In genomic region chr15:98514146-98514545, GRCm38 (mm10) we compare ENCODE assay signal across 22 mouse cellular contexts. TPM values are rescaled to one million over a fixed set of nuclear protein-coding genes. Genes with fewer than 3 reads are reported as not detected.
A peak's percentile ranks its signal among the peaks of the same experiment; 100 is the strongest.
DNase-seq lines count a peak whose midpoint lies in the region; ATAC-seq and TF ChIP-seq lines count a peak whose summit lies in the region.
"Had no signal": no experiment of that assay in that cellular context is flagged by ENCODE, and none has a peak within 500 bp of the region (broad histone marks: within the 10 kb centered on the region; RNA-seq: fewer than 3 reads in every experiment).

No protein-coding gene starts in this region.

- TF ChIP-seq POLR2A in spleen, adult 2 months (IDR thresholded peaks at IDR 0.05; ENCODE audit: low read depth, low read length): no peak

- H3K36me3 ChIP-seq in spleen, adult 2 months (ENCODE audit: control insufficient read depth, insufficient read depth, low read length): peaks cover 5% of the 10 kb centered on the region

- ATAC-seq in common myeloid progenitor, adult 5-6 weeks (replicated peaks; ENCODE audit: low read depth, poor library complexity, severe bottlenecking): peak; percentile 52
- ATAC-seq: hindbrain, embryonic 16.5 days; liver, embryonic 12.5 days; lung, postnatal 0 days had no signal

- H3K4me1 ChIP-seq in spleen, adult 2 months (ENCODE audit: control insufficient read depth, insufficient read depth, insufficient read length): peaks cover 24% of the 10 kb centered on the region; the same call in 1 of the 2 replicates

- 9% methylated on average over 8 of the region's 8 CpGs for WGBS in spleen, adult 2 months

- peak overlapping the region; percentile 82 for H3K27ac ChIP-seq in spleen, adult 2 months (ENCODE audit: insufficient read depth, low read length)
- H3K27ac ChIP-seq: liver, embryonic 12.5 days; midbrain, embryonic 12.5 days; neural tube, embryonic 13.5 days had no signal

- no peaks in the 10 kb centered on the region for H3K27me3 ChIP-seq in spleen, adult 2 months (ENCODE audit: control insufficient read depth, insufficient read depth, low read length)
- H3K27me3 ChIP-seq: liver, embryonic 12.5 days; midbrain, embryonic 12.5 days; neural tube, embryonic 13.5 days had no signal

- no peak overlapping the region for H3K4me3 ChIP-seq in spleen, adult 2 months (ENCODE audit: extremely low read depth, insufficient read depth, insufficient read length)
- H3K4me3 ChIP-seq: liver, embryonic 12.5 days; midbrain, embryonic 12.5 days; neural tube, embryonic 13.5 days had no signal

- no peak for TF ChIP-seq CTCF in spleen, adult 2 months (IDR thresholded peaks at IDR 0.05; ENCODE audit: extremely low read depth, insufficient read depth, insufficient read length, insufficient replicate concordance)

- peak in 1 of 2 experiments; percentile 47 for DNase-seq in spleen, adult 2 months (ENCODE audit: low read depth in 1 of 2, low spot score in 2 of 2)
- no peak for DNase-seq in spleen, postnatal 10 days (ENCODE audit: low spot score in 2 of 2)
- DNase-seq in natural killer cell, adult 2 months (ENCODE audit: low spot score in 2 of 2): peak; percentile 43 to 63
- peak; percentile 44 for DNase-seq in thymus, postnatal 4 days
- no peak for DNase-seq in testis, postnatal 10 days (ENCODE audit: low spot score)
- no peak for DNase-seq in right cerebral cortex, adult 18-20 months
- no peak for DNase-seq in layer of hippocampus, postnatal 36 days
- DNase-seq: adrenal gland, postnatal 14 days; cerebellum, postnatal 10 days; heart, postnatal 10 days; retina, postnatal 1 day had no signal

RNA-seq across cellular contexts. Expression of gene Kansl2, which starts 19.9 kb away (rescaled TPM):
- polyA plus RNA-seq in spleen, adult 2 months (2012; rRNA removed): 26.6 and 28.9 TPM in 2 replicates
- total RNA-seq in common myeloid progenitor, adult 5-6 weeks (2017): 57.1 and 63.0 TPM in 2 replicates
- 10 to 100 TPM; 62.6 to 64.2 TPM for total RNA-seq in layer of hippocampus, postnatal 36 days (2021)

RNA-seq across cellular contexts. Expression of gene Olfr279, which starts 21.9 kb away (rescaled TPM):
- not detected in 2 replicates for polyA plus RNA-seq in spleen, adult 2 months (2012; rRNA removed)
- total RNA-seq in common myeloid progenitor, adult 5-6 weeks (2017): not detected in 2 replicates
- total RNA-seq in layer of hippocampus, postnatal 36 days (2021): not detected
- total RNA-seq: adrenal gland, postnatal 14 days; heart, adult 8-10 months; heart, postnatal 10 days; layer of hippocampus, adult 8-10 months had no signal
- polyA plus RNA-seq: embryonic facial prominence, embryonic 11.5 days; hindbrain, embryonic 16.5 days; kidney, embryonic 14.5 days; liver, embryonic 12.5 days; lung, postnatal 0 days; midbrain, embryonic 12.5 days; neural tube, embryonic 13.5 days had no signal

RNA-seq across cellular contexts. Expression of gene Lalba, which starts 31.6 kb away (rescaled TPM):
- polyA plus RNA-seq in spleen, adult 2 months (2012; rRNA removed): not detected in 2 replicates
- total RNA-seq in common myeloid progenitor, adult 5-6 weeks (2017): not detected in 2 replicates
- not detected for total RNA-seq in layer of hippocampus, postnatal 36 days (2021)
- total RNA-seq: adrenal gland, postnatal 14 days; heart, adult 8-10 months; layer of hippocampus, adult 8-10 months; left cerebral cortex, postnatal 14 days had no signal
- polyA plus RNA-seq: hindbrain, embryonic 16.5 days; liver, embryonic 12.5 days; midbrain, embryonic 12.5 days; neural tube, embryonic 13.5 days had no signal

RNA-seq across cellular contexts. Expression of gene OR5BS1P, which starts 44.5 kb away (rescaled TPM):
- not detected in 2 replicates for polyA plus RNA-seq in spleen, adult 2 months (2012; rRNA removed)
- total RNA-seq in common myeloid progenitor, adult 5-6 weeks (2017): not detected in 2 replicates
- total RNA-seq in layer of hippocampus, postnatal 36 days (2021): not detected
- total RNA-seq: adrenal gland, postnatal 14 days; heart, adult 8-10 months; heart, postnatal 10 days; layer of hippocampus, adult 8-10 months; left cerebral cortex, postnatal 14 days had no signal
- polyA plus RNA-seq: embryonic facial prominence, embryonic 11.5 days; hindbrain, embryonic 16.5 days; kidney, embryonic 14.5 days; liver, embryonic 12.5 days; lung, postnatal 0 days; midbrain, embryonic 12.5 days; neural tube, embryonic 13.5 days had no signal

RNA-seq across cellular contexts. Expression of gene Ccnt1, which starts 56.6 kb away (rescaled TPM):
- 9.4 and 9.5 TPM in 2 replicates for polyA plus RNA-seq in spleen, adult 2 months (2012; rRNA removed)
- total RNA-seq in common myeloid progenitor, adult 5-6 weeks (2017): 52.6 and 74.4 TPM in 2 replicates
- total RNA-seq in layer of hippocampus, postnatal 36 days (2021): 10 to 100 TPM; 37.5 to 49.6 TPM

Comparison
In these comparisons a context has a peak if more than half of its experiments do, and no peak if none do; other contexts are left out.
1. DNase-seq: peak in natural killer cell, adult 2 months (2 of 2) and thymus, postnatal 4 days (single experiment); none in spleen, postnatal 10 days (0 of 2), testis, postnatal 10 days (single experiment), right cerebral cortex, adult 18-20 months (single experiment) and layer of hippocampus, postnatal 36 days (0 of 2).